Mouse (Mus musculus) mouse embryonic stem cell (cell line): Measurements from ENCODE around the gene Man2c1.

Experiments
- in situ Hi-C, 2 experiments: fragments of 300-500 bp; cut with MboI; formaldehyde crosslinking; loops; 1 replicate in 1 of 2; 3 replicates in 1 of 2; pipeline ENCODE4 v1.14.3; 2019 to 2020; ENCODE audit warnings: low sequenced_read_pairs in 2 of 2, low pct_unique_long_range_greater_than_20kb in 1 of 2, mixed read lengths in 1 of 2; ENCODE audit not compliant: unreplicated experiment in 1 of 2

Man2c1 gene

DNA sequence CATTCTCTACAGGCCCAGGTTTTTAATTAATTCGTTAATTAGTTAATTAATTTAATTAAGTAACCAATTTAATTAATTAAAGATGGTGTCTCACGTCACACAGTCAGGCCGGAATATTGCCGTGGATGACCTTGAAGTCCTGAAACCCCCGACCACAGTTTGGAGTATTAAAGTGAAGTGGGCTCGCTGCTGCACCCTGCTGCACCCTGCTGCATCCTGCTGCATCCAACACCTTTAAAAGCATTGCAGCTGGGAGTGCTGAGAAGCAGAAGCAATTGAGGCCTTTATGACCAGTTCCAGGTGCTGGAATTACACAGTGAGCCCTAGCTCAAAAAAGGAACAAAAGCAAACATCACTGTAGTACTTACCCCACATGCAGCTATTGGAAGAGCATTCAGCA lies 21.8 kb downstream of the Man2c1 start:
- in situ Hi-C loops, result no loop called here

DNA sequence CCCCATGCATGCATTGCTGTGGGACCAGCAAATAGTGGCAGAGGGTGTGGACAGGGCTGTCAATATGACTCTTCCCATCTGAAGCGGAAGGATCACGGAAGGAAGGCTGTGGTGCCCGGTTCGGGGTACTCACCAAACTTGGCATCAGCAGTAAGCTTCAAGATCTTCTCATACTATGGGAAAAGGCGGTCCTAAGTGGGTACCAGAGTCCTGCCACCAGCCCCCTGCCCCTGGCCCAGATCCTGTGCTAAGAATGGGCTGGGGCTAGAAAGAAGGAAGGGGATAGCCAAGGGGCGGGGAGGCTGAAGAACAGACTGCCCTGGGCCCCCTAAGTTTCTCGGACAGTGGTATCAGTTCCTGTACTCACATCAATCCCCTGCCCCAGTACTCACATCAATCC lies 25.9 kb downstream of the Man2c1 start:
- in situ Hi-C loops, result loop anchor here in 1 of 2 experiments (5.0 kb wide), 1 partner anchor 51 kb away; no protein-coding TSS in a partner anchor

DNA sequence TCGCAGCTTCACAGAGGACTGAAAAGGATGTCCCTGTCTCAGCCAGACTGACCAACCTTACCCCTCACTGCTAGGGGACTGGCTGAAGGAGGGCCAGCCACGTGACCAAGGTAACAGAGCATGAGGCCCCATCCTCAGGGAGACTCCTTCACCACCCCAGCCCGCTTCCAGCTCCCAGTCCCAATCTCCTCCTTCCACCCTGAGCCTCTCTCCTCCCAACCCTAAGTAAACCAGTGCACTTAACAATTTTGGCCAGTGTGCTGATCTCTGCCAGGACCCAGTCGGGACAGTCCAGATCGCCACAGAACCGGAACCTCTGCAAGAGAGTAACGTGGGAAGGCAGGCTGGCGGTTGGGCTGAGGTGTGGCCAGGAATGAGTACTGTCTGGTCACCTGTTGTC lies 26.3 kb downstream of the Man2c1 start:
- in situ Hi-C loops, result loop anchor here in 1 of 2 experiments (5.0 kb wide), 1 partner anchor 50 kb away; no protein-coding TSS in a partner anchor

DNA sequence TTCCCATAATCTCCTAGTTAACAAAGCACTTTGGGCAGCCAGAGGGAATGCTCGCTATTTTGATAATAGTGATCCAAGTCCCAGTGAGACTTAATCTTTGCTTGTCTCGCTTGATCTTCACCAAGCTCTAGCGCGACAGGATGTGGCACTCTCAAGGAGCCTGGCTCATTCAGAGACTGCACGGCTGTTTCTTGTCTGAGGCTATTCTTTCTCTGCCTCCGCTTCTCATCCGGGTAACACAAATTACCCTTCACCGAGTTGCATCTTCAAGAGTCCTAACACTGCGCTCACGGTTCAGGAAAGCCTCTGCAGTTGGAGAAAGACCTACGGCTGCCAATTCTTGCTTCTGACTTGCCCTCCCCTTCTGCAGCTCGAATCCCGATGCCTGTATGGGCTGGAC lies 27.0 kb downstream of the Man2c1 start:
- in situ Hi-C loops, result loop anchor here in 1 of 2 experiments (5.0 kb wide), 1 partner anchor 50 kb away; no protein-coding TSS in a partner anchor

GRCm38 (mm10) chr9:57158013-57158470 lies 27.6 kb downstream of the Man2c1 start, which contains the start of gene Commd4:
Gene Commd4 (minus strand): TSS chr9:57158331.
- in situ Hi-C loops, result loop anchor here in 1 of 2 experiments (5.0 kb wide), 1 partner anchor 49 kb away; no protein-coding TSS in a partner anchor

- in situ Hi-C loops, result loop anchor here in 1 of 2 experiments (5.0 kb wide), 1 partner anchor 49 kb away; no protein-coding TSS in a partner anchor
Observed at GRCm38 (mm10) chr9:57158506-57158905, 28.0 kb downstream of the Man2c1 start.

GRCm38 (mm10) chr9:57162496-57162895 lies 32.0 kb downstream of the Man2c1 start:
- in situ Hi-C loops, result loop anchor here in 1 of 2 experiments (10.0 kb wide), 1 partner anchor 52 kb away; no protein-coding TSS in a partner anchor

DNA sequence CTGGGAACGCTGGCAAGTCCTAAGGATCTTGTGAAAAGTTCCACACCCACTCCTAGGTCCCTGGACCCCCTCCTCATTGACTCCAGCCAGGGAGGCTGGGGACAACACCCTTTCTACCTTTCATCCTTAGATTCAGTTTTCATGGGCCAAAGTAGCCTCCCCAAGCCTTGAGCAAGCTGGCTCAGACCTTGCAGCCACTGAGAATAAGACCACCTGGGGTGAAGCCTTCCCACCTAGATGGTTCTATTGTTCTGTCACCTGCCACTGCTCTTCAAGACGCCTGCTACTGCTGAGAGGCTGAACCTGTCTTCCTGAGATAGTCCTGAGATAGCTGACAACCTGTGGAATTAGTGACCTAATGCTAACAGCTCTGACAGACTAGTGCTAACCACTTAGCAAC lies 32.6 kb downstream of the Man2c1 start:
- in situ Hi-C loops, result loop anchor here in 1 of 2 experiments (10.0 kb wide), 1 partner anchor 52 kb away; no protein-coding TSS in a partner anchor

- in situ Hi-C loops, result loop anchor here in 1 of 2 experiments (10.0 kb wide), 1 partner anchor 49 kb away; no protein-coding TSS in a partner anchor
Observed at GRCm38 (mm10) chr9:57166173-57166572, 35.7 kb downstream of the Man2c1 start.

DNA sequence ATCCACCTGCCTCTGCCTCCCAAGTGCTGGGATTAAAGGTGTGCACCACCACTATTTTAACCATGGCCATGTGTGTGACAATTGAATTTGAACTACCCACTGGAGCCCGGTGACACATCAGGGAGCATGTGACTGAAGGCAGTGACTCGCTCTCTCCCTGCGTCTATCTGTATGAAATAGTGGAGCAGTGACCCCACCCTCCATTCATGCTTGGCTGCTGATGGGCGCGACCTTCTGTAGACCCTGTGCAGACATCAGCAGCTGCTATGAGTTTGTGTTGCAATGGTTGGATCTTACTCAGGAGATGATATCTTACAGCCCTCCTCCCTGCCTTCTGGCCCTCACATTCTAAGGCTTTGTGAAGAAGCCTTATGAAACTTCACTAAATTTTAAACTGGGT lies 37.9 kb downstream of the Man2c1 start:
- in situ Hi-C loops, result loop anchor here in 1 of 2 experiments (10.0 kb wide), 1 partner anchor 46 kb away; no protein-coding TSS in a partner anchor
